Mouse (Mus musculus) adrenal gland, postnatal 4 days (tissue): ENCODE measurements at regions not wholly inside any gene's neighbourhood (a gene's known extent, or its start where the extent isn't known, plus 50 kb on each side); places are given as distances from the start of the nearest gene placed in this dataset.
"Not testable (repeated sequence)": the region's sequence is repeated elsewhere in the genome, so short reads cannot be mapped to it uniquely, and the experiment has no call there.

ENCODE experiments used
- DNase-seq, 2 experiments: peaks; one replicate each; pipeline ENCODE4 v3.0.0; 2021 to 2022; ENCODE audit warnings: low spot score in 2 of 2, mixed read lengths in 2 of 2

DNA sequence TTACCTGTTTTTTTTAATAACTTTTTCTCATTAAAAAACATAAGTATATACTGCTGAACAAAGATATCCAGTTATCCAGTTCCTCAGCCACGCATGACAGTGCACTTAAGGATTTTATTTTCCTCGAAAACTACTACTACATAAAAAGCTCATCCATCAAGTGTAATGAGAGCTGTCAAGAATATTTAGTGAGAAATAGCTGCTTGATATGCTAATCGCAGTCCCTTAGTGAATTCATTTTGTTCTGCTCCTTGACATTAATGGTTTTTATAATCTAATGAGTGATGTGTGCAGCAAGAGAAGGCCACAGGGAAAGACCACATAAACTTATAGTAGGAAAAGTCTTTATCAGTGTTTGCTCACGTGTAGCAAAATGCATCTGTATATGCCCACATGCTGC lies 754.0 kb upstream of the Slc39a10 start:
- no peak for DNase-seq

DNA sequence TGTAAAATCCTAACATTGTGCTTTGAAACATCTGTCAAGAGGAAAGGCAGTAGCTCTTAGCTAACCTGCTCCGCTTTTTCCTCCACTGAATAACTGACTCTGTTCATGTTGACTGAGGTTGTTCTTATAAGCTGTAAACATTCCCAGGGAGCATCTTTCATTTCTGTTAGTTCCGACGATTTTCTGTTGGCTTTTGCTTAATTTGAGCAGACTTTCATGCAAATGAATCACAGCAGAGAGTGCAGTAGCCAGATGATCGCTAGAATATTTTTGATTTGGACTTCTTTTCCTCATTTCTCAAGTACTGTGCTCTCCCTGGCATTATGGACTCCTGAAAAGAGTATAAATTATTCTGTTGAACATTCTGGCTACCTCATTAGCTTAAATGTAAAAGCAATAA lies 713.9 kb upstream of the Slc39a10 start:
- no peak for DNase-seq

DNA sequence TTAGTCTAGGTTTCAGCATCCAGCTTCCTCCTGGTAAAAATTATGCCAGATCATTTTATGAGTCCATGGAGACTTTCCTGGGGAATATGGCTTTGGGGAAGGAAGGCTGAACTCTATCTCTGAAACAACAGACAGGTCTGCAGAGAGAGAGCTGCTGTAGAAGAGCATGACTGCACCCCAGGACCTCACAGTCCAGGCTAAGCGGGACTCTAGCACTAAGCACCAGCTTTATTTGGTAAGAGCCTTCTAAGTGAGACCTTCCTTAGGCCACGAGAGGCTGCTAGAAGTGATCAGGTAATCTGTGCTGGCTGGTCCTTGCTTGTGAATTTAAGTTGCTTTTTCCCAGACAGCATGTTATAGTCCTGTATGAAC lies 711.3 kb upstream of the Slc39a10 start:
- DNase-seq = no peak

DNA sequence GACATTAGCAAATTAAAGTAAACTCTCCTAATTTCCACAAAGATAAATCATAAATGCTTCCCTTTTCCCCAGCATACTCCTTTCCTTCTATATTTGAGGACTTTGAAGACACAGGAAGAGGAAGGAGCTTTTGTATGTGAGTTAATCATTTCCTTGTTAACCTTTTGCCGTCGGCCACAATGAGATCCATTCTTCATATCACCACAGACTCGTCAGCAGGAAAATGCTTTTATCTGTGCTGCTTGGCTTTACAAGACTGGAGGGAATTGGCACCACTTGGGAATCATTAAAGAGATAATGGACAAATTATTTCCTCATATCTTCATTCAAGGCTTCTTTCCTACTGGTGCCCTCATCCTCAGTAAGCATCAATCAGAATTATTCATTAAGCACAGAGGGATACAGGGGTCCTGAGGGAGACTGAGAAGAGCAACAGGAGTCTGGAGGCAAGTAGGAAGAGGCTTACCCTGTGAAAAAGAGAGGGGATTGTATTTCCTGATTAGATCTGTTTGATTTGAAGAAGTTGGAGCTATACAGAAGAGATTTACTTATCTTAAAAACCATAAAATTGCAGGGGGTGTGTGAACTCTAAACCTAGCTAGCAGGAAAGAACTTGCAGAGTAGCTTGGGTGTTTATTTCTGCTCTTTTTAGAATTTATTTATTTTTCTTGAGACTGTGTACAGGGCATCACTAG lies 710.8 kb upstream of the Slc39a10 start:
- DNase-seq = no peak

DNA sequence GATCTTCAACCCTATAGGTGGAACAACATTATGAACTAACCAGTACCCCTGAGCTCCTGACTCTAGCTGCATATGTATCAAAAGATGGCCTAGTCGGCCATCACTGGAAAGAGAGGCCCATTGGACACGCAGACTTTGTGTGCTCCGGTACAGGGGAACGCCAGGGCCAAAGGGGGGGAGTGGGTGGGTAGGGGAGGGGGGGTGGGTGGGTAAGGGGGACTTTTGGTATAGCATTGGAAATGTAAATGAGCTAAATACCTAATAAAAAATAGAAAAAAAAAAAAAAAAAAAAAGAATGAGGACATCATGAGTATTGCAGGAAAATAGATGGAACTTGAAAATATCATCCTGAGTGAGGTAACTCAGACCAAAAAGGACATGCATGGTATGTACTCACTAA lies 701.0 kb upstream of the Slc39a10 start:
- DNase-seq = not testable (repeated sequence)

DNA sequence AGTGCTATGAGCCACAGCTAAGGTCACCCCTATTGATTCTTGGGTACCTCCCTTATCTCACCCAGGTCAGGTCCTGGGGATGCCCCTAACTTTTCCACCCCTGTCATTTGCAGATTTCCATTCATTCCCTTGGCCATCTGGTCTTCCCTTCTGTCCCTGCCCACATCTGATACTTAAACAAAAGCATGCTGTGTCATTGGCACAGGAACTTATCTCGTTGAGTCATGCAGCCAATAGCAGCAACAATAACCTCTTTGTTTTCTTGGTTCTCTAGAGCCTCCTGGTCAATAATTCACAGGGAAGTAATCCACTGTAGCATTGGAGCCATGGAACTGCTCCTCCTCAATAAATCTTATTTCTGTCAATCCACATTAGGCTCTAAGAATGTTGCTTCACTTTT lies 653.0 kb upstream of the Slc39a10 start:
- no peak for DNase-seq

DNA sequence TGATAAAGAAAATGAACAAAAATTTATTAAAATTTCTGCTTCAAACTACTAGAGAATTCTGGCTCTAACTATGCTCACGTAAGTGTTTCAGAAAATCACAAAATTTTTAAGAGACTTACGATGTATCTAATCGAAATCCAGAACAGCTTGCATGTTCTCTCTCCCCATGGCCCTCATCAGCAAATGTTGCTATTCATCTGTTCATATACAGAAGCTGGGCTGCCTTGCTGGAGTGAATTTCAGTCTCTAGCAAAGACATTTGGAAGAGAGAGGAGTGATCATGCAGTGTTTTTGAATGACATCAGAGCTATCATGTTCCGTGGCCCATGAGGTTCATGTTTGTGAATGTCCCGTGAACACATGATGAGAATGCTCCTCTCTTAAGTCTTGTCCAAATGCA lies 618.8 kb upstream of the Slc39a10 start:
- no peak for DNase-seq

DNA sequence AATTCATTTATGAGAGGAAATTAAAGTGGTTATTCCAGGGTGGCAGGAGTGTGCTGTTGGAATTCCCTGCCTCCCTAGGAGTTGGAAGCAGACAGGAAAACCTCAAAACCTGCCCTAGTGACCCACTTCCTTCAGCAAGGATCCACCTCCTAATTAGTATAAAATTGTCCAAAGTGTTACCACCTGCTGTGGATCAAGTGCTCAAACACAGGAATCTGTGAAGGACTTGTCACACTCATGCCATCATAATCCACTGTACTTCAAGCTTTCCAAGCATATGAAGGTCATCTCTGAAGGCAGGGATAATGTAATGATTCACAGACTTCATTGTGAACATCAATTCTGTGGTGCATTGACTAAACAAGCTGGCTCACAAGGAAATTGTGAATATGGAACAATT lies 615.1 kb upstream of the Slc39a10 start:
- no peak for DNase-seq

DNA sequence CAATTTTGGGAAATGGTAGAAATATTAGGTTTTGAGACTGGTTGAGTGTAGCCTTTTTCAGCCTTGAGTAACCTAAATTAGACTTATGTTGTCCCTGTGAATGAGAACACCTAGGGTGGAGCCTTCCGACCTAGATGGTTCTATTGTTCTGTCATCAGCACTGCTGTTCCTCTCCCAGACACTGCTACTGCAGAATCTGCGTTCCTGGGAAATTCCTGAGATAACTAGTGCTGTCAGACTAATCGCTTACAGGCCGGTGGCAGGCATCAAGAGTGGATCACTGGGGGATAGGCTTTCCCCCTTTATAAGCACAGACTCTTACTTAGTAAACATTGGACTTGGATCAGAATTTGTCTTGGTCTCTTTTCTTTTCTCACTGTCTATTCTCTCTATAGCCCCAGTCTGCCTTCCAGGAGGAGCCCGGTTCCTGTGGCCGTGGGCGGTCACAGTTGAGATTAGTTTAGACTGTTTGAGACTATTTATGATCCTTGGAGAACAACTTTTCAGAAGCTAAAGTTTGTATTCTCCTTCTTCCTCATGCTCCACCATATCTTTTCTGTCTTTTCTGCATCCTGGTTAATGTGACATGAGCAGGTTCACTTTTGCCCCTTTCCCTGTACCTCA lies 596.0 kb upstream of the Slc39a10 start:
- no peak for DNase-seq

DNA sequence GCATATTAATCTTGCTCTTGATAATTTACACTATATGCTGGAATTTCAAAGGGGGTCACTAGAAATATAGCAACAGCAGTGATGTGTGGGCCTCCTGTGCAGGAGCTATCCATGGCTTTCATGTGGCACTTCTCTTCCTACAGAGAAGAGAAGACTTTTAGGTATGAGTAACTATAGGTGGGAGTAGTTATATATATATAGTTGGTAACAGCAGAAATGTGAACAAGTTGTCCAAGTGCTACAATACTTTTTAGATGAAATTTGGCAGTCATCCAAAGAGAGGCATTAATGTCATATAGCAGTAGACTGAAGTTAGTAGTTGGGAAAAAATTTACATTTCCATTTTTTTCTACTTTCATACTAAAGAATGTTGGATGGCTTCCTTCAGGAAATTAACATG lies 593.4 kb upstream of the Slc39a10 start:
- no peak for DNase-seq

DNA sequence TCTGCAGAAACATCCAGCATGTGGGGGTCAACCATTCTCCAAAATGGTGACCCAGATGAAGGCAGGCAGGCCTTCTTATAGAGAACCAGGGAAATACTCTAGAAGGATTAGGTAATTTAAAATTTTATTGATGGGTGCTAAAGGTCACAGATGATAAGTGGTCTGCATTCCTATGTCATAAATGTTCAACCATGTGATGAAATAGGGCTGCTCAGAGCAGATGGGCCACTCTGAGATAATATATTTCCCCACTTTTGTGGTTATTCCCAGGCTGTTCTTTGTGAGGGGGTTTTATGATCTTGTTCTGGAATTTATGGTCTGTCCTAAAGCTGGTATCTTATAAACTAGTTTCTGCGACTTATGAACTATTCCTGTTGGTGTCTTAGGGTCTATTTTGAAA lies 586.4 kb upstream of the Slc39a10 start:
- DNase-seq = no peak

DNA sequence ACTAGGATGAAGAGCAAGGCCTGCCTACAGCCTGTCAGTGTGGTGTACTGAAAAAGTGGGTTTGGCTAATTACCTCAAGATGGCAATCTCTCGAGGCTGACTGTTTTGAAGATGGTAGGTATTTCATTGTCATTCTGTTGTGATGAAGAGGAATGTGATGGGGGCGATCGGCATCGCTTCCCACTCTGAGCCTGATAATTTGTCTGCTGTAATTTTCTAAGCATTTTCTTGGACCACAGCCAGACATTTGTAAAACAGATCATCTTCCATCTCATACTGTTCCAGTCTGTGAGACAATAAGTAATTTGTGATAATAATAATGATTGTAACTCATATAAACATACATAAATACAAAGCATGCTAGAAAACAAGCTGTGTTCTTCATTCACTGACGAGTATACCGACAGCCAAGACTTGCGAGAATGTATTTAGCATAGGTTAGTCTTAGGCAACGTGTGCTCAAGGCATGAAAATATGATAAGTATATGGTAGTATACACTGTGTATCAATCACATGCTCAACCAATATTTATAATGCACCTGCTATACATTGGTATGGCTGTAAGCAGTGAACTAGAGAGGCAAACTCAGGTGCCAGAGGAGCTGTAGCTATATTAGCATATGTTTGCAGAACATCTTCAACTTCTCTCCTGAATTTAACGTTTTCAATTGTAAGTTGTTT lies 574.1 kb upstream of the Slc39a10 start:
- DNase-seq = no peak

DNA sequence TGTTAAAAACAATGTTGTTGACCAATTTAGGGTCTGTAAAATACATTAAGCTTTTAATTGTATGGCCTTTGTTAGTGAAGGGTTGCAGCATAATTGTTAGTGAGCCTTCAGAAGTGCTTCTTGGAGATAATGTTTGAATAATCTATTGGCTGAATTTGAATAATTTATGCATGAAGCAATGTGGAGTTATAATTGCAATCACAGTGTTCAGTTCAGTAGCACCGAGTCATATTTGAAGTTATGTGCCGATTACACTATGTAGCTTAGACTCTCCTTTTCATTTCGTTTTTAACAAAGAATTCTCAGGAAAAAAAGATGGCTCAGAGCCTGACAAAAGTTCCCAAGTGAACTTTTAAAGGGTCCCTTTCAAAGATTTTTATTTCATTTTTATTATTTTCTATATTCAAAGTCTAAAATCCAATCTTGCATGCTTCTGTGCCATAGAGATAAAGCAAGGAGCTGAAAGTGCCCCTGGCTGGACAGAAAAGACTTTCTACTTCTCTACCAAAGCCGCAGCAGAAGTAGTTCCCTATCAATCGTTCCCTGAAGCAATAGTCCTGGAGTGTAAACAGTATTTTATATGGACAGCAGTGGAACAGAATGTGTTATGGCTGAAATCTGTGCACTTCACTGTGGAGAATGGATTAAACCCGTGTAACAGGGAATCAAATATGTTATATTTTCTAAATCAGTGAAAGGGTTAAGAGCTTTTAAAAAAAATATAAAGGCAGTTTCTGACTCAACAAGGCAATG lies 556.3 kb upstream of the Slc39a10 start:
- DNase-seq = no peak

DNA sequence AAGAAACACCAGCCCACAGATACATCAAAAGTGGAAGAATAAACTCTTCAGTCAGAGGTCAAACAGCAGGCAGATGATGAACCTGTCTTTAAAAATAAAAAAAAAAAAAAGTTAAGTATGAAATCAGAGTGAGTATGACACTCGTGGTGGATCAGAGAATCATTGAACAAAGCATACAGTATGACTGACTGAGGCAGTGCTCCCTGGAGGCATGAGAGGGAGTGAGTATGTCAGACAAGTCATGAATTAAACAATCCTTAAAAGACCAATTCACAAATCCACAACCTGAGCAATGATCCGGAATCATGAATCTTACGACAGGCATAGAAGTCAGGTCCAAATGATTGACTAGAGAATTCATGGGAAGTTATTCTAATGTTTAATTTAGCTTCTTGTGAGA lies 555.4 kb upstream of the Slc39a10 start:
- DNase-seq = no peak

DNA sequence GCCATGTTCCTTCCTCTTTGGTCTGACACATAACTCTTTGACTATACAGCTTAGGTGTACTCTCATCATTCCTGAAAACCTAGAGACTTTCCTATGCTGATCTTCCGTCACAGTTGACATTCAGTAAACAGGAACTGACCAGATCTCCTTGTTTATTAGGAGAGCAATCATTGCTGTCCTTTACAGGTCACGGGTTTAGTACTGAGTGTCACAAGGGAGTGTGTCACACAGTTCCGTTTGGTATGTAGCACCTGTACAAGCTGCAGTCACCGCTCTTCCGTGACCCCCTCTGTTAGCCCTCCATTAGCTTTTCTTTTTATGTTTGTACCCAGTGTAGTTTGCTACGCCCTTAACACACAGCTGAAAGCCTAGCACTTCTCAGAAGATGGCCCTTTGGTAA lies 553.4 kb upstream of the Slc39a10 start:
- DNase-seq = no peak

DNA sequence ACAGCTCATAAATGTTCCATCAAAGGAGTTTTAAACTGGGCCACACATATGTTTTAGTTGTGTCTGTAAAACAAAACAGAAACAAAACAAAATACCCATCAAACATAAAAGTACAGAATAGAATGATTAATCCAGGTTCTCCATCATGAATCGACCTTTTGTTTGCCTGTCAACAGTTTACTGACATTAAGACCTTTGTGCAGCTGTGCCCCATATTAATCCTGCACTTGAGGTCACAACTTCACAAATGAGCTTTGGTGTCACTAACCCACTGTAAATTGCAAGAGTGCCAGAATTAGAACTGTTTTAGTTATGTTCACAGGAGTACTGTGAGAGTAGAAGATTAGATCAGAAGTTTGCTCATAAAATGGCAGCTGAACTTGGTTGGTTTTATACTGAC lies 540.2 kb upstream of the Slc39a10 start:
- DNase-seq = no peak

DNA sequence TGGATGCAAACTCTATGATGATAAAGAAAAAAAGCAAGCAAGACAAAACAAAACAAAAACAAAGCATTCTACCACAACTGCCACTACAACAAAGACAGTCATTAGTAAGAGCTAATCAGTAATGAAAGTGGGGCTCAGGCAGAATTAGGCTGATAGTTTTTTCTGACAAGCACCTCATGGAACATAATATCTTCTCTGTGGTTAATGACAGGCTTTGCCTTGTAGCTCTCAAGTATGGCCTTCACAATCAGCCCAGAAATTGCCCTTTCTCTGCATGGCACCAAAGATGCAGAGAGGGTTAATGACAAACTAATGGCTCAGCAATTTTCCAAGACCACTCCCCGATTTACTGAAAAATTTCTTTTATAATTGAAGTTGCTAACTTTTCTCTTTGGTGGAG lies 512.5 kb upstream of the Slc39a10 start:
- no peak for DNase-seq

DNA sequence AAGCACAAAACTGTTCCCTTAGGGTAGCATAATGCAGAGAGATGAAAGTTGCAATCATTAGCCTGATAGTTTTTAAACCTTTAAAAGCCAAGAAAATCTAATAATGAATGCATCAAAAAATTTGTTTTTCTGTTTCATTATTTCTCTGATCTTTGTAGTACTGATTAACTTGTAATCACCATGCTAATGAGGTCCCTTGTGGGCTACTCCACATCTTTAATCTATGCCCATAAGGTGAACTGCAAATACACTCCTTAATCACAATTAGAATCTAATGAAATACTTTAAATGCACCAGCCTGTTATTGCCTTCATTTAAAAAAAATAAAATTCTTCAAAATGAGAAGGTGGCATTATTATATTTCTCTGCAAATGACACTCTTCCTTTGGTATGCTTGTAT lies 493.9 kb upstream of the Slc39a10 start:
- DNase-seq = no peak

DNA sequence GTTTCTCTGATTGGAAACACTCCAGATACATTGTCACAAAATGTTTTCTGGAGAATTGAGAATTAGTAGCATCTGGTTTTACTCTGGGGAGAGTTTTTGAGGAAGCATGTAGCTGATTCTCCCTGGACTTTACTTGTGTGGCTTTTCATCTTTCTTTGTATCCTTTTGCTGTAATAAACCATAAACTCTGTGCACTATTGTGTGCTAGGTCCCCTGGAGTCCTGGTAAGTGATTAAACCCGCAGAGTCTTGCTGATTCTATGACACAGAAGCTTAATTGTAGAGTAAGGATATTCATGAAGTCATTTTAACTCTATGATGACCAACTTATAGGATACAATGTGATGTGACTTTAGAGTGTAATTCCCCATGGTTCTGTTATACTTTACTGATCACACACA lies 486.1 kb upstream of the Slc39a10 start:
- no peak for DNase-seq

DNA sequence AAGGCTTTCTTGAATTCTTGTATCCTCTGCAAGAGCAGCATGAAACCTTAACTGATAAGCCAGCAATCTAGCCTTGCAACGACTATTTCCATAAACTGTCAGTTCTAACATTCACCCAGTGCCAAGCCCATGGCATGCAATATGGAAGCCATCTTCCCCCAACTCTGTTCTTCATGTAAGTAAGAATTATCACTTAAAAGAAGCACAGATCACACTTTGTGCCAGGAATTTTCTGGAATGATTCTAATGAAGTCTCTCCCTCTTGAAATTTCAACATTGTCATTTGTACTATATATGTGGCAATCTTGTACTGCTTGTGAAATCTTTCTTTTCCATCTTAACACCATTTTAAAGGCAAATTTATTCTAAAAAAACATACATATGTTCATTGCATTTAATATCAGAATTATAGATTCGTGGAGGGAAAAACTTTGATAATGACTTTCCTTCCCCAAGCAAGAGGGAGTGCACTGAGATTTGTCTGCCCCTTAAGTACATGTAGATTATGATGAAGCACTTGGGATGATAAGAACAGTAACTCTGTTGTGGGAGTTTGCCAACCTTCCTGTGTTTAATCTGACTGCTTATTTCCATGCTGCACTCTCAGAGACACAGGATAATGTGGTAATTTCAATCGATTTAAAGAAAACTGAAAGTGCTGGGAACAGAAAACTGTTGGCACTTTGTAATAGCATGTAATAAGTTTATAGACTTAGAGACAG lies 447.2 kb upstream of the Slc39a10 start:
- DNase-seq = no peak

DNA sequence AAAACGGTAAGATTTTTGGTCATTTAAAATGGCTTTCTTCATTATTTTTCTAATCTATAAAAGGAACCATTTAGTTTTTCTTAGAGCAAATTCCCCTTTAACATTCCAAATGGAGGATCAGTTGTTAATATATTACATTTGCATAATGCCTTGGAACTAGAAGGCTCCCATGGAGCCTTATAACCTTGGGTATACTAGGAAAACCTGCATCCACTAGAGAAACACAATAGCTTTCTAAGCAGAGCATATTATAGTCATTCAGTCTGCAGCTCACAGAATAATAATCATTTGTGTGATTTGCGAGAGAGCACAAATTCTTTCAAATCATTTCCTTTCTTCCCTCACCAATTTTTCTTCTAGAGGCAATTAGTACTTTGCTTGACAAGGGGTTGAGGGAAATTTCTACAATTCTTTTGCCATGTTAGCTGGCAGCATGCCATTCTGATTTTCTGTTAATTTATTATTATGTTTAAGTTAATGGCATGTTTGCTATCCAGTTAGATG lies 418.0 kb upstream of the Slc39a10 start:
- no peak for DNase-seq
